Mouse (Mus musculus) cerebellum, adult 11-12 months (tissue): ENCODE data around the gene Disc1.
A peak's percentile ranks its signal among the peaks of the same experiment; 100 is the strongest.

ENCODE experiments used
- DNase-seq: peaks from one replicate; pipeline ENCODE4 v3.0.0; 2022

The Disc1 gene

DNA sequence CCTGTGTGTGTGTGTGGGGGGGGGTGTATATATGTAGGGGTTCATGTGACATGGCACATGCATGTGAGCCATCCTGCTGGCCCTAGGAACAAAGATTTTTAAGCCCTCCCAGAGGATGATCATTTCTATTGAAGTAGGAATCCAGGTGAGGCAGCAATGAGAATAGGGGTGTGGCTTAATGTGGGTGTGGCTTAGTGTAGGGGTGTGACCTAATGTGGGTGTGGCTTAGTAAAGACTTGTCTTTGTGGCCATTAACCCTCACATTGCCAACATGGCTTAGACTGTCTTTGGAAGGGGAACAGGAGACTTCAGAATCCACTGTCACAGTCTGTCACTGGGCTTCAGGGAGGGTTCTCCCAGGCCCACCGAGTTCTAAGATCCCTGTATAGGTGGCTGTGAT, 130.9 kb downstream of the Disc1 start:
- DNase-seq = no peak

DNA sequence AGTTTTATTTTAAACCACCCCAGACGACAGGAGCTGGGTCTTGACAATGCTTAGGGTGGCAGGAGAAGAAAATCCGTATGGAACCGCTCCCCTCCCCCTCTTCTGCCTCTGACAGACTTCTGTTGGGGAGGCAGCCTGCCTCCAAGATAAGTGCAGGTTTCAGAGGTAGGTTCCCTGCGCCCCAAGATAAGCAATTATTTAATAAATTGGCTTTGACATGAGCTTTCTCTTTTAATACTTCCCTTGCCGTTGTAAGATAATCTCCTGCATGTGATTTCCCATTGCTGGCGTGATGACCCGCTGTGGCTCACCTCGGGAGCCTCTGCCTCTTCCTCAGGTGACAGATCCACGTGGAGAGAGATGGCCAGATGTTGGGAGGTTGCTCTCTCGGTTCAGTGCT, 133.0 kb downstream of the Disc1 start:
- DNase-seq = no peak

DNA sequence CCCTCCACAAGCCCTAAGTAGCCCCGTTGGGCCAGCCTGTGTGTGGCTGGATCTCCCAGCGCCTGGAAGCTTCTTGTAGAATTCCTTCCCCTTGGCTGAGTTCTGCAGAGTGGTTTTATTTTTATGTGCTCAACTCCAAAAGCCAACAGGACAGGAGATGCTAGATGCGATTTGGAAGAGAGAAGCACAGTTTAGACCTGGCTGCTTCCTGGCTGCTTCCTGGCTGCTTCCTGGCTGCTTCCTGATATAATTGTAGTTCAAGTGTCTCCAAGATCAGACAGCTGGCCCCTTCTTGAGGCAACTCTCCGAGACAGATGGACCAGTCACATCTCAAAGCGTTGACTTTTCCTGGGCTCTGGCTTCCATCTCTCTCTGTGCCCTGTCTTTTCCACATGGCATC, 139.7 kb downstream of the Disc1 start:
- DNase-seq = no peak

DNA sequence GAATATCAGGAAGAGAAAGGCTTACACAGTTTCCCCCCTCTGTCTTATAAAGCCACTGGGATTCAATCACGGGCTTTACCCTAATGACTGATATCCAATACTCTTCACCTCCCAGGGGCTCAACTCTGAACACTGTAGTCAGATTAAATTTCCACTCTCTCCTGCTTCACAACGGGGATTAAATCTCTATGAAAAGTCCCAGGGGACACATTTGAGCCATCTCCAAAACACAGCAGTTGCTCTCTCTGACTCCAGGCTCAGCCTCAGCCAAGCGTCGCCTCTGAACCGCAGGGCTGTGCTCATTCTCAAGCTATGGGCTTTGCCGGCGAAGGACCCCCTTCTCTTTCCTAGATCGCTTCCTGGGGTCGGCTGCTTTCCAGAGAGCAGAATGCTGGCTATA, 141.1 kb downstream of the Disc1 start:
- no peak for DNase-seq

DNA sequence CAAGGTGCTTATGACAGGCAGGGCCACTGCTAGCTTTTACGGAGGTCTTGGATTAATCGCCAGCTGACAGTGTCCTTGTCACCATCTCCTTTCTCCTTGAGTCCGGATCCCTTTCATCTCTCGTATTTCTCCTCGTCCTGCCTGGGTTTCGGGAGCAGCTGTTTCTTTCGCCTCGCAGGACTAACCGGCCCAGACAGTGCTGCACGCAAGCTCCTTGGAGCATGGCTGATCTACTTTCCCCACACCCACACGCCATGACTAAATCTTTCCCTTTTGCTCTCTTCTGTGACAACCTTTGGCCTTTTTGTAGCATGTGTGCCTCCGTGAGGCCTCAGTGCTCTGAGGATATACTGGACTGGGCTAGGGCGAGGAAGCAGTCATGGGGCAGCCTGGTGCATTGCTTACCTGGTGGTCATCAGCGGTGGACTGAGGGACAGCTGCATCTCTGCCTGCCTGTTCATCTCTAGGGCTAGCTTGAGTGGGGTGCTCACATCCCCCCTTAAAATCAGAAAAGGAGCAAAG, 142.6 kb downstream of the Disc1 start:
- no peak for DNase-seq

DNA sequence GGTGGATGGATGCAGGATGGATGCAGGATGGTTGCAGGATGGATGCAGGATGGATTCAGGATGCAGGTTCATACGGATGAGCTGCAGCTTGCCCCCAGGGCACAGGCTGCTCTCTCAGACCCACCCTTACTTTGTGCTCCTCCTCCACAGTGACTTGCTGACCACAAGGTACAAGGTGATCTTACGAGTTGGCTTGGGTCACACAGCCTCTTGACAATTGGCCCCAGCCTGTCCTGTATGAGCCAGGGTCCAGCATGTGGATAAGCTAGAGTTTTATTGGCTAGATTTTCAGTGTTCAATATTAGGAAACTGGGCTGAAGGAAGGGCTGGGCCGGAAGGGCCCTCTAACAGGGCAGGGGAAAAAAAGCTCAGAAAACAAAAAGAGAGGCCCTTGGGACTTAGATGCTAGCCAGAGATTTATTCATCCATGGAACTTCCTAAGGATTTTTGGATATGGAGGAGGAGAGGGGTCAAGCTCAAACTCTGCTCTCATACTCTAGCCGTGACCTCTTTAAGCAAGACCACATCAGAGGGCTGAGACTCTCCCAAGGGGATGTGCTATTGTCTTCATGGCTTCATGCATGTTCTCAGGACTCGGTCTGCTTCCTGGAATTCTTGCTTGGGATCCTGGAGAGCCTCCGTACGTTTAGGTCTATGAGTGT, 143.5 kb downstream of the Disc1 start:
- no peak for DNase-seq

DNA sequence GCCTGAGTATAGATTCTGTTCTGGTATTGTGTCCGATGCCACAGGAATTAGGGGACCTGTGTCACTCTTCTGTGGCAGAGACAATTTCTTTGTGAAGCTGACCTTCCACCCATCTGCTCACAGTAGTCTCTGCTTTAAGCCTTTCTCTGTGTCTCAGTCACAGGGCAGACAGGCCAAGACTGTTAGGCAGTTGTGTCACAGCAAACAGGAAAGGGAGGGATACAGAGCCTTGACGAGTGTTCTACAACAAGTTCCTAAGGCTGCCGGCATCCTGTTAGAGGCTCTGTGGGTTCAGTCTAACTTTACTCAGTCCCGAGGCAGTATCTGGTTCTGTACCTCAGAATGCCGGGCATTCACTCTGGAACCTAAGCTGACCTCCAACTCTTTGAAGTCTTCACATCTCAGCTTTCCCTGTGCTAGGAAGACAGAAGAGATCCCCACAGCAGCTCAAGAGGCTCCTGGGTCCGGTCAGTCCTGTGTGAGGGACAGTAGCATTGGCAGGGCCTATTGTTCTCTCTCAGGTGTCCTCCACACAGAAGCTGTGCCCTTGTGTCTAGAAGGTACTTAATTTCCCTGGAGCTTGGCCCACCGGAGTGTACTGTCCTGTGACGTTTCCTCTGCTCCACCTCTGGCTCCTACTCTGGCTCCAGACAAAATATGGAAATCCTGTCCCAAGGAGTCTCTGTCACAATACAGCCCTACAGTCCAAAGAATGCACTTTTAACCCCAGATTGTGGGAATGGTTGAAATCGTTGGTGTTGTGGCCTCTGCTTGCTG, 144.6 kb downstream of the Disc1 start:
- DNase-seq = no peak

DNA sequence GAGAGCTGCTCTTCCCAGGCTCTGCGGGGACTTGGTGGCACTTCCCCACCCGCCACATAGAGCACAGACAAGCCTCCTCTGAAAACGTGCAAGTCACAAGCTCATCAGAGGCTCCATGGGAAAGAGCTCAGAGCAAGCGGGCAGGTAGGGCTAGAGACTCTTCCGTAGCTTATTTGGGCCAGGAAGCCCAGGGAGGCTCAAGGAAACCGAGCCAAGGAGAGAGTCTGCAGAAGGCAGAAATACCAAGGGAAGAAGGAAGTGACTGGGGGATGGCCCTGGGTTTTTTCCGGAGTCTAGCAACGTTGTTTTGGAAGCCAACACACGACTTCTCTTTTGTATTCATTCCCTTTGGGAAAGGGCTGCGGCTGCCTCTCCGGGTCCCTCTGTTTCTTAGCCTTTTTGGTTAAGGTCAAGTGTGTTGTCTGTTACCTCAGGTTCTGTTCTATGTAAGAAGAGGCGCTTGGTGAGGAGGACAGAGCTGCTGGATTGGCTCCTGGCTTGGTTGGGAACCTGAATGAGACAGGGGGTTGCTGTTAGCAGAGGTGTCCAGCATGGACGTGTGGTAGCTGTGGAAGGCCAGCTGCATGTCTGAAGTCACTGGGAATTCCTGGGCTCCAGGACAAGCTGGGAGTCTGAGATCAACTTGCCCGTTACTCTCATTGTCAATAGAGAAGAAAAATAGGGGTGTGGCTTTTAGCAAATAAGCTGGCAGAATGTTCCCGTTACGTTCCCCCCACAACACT, 145.4 kb downstream of the Disc1 start:
- DNase-seq = no peak

DNA sequence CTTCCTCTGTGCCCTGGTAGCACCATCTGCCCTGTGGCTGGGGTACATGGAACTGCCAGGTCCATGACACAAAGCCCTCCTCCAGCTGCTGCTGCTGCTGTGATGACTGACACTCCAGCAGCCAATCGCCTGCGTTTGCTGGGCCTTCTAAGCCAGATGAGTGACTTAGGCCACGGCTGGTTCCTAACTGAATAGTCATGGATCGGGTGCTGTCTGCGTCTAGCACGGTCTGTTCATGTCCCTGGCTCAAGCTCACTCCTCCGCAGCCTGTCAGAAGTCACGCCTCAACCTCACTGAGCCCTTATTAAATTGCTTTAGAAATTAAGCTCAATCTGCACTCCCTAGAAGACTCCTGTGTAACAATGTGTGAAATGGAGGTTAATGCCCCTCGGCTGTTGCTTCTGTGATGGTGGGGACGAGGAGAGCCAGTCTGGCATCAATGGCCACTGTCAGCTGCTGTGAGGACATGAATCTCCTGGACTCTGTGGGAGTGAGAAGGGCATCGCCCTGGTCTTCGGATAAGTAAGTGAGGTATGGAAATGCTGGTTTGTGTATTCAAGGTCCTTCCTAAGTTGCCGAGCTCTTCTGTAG, 146.4 kb downstream of the Disc1 start:
- DNase-seq = no peak

DNA sequence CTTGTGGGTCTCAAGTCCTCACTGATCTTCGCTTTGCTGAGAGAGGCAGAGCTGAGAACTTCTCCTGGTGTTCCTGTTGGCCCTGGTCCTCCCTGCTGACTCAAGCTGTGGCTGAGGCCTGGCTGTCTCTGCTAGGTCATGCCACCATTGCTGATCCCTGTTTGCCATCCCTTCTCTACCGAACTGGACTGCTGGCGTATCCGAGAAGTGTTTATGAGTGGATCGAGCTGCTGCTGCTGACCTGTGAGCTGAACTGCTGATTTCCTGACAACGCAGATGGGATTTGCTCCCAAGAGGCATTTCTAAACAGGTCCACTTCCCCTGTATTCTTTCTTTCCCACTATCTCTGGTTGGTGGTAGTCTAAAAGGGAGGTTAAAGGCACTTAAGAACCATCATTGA, 147.7 kb downstream of the Disc1 start:
- DNase-seq = no peak

DNA sequence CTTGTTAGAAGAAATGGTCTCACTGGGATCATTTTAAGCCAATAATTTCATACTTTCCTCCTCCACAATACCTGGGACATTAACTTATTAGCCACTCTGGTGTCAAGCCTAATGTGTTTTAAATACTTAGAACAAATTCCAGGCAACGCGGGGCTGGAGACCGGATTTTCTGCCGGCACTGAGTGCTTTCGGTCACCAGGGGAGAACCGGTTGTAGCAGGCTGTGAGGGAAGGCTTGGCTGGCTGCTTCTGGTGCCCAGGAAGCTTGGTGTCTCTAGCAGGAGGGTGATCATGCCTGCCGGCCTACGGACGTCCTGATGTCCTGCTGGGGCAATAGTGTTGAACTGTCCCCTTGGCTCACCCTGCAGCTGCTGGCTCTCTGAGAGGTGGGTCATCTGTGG, 149.0 kb downstream of the Disc1 start:
- no peak for DNase-seq

DNA sequence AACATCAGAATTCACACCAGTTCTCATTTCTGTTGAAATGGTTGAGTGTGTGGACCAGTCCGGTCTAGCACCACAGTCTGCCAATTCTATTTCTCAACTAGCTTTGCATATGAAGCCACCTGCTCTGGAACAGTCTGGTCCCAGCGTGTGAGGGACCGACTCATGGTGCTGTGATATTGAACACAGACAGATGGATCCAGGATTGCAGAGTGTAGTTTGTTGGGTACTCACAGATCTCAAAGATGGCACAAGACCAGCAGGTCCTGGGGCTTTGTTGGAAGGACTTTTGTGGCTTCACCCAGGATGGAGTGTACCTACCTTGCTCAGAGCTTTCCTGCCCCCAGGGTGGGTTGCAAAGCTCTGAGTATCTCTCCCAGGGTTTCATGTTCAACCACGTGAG, 151.6 kb downstream of the Disc1 start:
- DNase-seq = peak; percentile 32

DNA sequence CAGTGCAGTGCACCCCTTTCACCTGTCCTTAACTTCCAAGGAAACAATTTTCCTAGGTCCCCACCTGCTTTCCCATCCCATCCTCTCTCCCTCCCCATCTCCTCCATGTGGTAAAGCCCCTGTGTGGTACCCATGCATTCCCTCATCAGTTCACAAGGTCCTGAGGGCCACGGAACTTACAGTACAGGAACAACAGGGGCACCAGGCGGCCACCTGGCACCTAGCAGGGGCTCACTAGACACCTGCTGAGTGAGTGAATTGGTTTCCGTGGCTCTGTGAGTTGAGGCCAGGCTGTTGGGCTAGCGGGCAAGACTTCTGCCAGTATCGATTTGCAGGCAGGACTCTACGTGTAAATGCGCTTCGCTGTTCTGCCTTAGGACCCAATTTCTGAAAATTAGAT, 152.4 kb downstream of the Disc1 start:
- no peak for DNase-seq

DNA sequence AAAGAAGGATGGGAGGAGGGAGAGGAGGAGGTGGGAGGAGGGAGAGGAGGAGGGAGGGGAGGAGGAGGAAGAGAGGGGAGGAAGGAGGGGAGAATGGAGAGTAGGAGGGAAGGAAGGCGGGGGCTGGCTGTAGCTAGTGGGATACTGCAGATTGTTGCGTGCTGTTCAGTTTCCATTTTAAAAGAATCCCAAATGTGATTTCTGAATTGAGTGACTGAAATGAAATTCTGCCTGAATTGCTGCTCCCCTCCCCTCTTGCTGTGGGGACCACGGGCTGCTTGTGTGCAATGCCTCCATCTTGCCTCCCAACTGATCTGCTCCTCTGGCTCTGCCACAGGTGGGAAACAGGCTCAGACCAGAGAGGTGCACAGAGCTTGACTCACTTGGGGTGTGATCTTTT, 153.0 kb downstream of the Disc1 start:
- DNase-seq = no peak

DNA sequence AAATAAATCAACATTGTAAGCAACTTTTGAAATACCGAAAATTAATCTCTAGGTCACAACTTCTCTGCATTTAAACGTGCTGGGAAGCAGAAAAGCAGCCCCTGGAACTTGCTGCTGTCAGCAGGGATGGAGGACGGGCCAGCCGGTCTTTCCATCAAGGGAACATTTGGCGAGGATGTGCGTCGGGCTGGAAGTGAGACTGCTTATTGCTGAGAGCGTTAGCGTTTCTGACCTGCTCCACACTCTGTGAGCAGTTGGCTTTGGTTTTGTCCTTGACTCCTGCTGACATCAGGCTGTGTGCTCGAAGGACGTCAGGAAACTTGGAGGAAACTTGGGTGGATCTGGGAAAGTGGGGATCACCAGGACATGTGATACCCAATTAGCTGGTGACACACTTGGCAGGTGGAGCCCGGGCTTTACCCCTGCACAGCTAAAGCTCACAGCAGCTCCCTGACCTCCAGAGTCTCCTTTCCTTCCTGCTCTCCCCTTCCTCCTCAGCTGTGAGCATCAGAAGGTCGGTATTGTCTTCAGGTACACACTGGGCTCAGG, 158.7 kb downstream of the Disc1 start:
- DNase-seq = no peak

DNA sequence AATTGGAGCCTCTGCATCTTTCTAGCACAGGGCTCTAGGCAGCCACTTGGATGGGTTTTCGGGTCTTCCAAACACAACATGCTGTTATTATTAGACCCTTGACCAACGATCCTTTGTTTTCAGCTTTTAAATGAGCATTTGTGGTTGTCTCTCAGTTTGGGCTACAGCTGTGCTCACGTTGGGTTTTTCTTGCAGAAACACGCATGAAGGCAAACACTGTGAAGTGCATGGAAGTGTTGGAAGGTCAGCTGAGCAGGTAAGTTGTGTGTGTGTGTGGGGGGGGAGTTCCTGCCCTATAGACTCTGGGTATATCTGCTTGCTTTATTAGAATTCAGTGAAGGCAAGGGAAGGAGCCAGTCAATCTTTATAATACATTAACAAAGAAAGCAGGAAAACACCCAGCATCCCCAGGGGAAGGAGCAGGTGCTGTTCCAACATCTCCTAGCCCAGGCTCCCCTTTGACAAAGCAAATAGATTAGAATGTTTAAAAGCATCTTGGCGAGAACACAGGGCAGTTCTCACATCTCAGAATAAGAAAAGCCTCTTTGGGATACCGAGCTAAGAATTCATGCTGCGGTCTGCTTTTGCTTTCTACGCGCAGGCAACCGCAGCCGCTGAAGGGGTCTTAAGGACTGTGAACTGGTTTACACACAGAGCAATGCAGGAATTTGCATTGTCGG, 164.0 kb downstream of the Disc1 start:
- no peak for DNase-seq

DNA sequence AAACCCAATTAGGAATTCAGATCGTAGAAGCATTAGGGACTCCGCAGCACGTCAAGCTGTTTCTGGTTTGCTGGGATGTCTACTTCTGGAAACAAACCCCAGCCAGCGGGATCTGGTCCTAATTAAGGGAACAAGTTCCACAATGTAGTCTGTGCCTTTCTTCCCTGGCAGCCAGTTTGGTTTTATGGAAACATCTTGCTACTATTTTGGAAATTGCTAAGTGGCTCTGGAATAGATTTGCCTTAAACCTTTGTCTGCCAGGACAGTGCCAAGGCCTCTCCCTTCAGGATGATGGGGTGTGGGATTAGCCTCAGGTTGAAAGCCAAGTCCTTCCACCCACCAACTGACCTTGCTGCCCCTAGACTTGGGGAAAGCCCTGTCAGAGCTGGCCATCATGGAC, 164.7 kb downstream of the Disc1 start:
- DNase-seq = no peak

DNA sequence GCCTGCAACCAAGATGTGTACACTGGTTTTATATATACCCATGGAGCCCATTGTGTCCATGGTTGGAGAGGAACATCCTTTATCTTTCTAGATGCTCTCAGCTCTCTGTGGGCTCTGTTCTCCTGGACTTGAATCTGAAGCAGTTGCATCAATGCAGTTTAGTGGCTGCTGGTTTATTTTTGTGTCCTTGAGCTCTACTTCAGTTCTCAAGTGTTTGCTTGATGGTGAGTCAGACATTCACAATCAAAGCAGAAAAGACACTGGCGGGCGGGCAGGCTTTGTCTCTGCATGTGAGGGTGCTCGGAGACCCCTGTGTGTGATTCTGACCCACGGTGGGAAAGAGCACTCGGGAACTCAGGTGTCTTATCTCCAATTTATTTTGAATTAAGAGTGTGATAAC, 166.6 kb downstream of the Disc1 start:
- no peak for DNase-seq

DNA sequence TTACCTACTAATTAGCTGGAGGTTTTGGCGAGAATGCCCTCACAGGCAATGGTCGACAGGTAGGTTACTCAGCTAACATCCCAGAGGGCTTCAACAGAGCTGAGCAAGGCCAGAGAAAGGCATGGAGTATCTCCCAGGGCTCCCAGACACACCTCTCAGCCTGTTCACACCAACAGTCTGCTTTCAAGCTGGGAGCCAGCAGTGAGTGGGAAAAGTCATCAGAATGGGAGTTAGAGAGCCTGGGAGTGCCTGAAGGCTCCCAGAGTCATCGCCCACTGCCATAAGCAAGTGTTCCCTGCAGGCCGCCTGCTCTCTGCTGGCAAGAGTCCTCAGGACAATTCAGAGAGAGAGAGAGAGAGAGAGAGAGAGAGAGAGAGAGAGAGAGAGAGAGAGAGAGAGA, 167.1 kb downstream of the Disc1 start:
- DNase-seq = no peak

DNA sequence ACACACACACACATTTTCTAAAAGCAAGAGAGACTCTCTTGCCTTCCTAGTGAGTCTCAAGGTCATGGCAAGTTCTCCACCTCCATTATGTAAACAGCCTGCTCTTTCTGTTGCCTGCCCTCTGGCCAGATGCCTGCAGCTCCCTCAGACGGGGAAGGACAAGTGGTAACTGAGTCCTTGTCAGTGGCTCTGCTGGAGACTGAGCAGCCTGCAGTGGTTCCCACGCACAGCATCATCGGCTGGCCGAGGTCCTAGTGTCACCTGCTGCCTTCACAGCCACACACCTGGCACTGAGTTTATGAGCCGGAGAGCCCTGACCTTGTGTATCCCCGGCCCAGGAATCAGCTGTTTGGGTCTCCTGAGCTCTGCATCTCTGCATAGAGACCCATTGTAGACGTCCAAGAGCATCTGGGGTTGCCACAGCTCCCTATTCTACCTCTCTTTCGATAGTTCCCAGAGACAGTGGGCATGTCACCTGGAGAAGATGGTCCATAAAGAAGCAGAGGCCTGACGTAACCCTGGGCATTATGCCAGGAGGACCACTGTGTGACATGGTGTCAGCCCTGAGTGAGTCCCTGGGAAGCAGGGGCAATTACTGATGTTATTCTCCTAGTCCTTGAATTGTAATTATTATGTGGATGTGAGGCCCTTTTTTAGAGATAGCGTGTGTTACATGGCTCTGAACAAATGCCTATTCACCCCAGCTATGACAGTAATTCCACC, 169.2 kb downstream of the Disc1 start:
- no peak for DNase-seq

DNA sequence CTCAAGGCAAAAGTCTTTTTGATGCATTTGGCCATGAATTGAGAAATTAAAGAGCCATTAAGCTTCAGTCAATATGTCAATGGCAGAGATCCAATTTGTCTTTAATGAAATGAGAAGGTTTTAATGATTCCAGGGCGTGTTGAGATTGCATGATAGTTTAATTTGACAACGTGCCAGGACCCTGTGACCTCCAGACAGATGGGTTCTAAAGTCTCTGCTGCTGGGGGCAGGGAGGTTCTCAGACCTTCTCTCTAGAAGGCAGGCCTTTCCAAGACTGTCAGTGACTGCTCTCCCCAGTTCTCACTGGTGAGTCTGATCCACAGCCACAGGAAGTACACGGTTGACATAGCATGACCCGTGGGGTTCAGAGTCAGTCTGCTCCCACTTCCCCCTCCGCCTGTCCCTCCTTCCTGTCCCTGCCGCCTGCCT, 170.3 kb downstream of the Disc1 start:
- no peak for DNase-seq

DNA sequence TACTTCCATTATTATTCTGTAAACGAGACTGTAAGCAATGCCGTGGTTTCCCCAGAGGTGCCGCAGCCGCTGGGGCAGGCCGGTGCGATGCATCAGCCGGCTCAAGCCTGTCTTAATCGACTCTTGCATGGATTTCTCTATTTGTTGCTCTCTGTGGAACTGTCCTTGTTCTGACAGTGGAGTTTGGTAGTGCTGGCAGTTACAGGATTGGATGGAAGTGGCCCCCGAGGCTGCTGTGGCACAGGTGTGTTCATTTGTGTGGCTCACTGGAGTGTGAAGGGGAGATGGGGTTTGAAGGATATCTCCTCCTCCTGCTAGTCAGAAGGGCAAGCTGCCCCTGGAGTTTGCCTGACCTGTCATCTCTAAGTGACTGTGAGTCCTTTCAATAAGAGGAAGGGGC, 171.3 kb downstream of the Disc1 start:
- DNase-seq = no peak
